Mouse (Mus musculus) hindbrain, embryonic 12.5 days (tissue): ENCODE measurements around the gene Kif2c. TPM values are rescaled to one million over a fixed set of nuclear protein-coding genes. Genes with fewer than 3 reads are reported as not detected.

ENCODE experiments used
- ATAC-seq: fragments of 200-750 bp; cut with Nextera tagmentation; 2 replicates; pipeline ENCODE4 v1.8.0; 2017; ENCODE audit warnings: moderate TSS enrichment; ENCODE audit not compliant: low FRiP score
- H3K27ac ChIP-seq: fragments of 300-500 bp; sonication (generic); 2 replicates; pipeline ENCODE4 v1.5.1; 2016; ENCODE audit warnings: mild to moderate bottlenecking
- H3K27me3 ChIP-seq: fragments of 300-500 bp; sonication (generic); 2 replicates; pipeline ENCODE4 v1.6.1; 2016; ENCODE audit warnings: mild to moderate bottlenecking
- H3K36me3 ChIP-seq: fragments of 300-500 bp; sonication (generic); 2 replicates; pipeline ENCODE4 v1.6.1; 2016; ENCODE audit warnings: mild to moderate bottlenecking
- H3K4me1 ChIP-seq: fragments of 300-500 bp; sonication (generic); 2 replicates; pipeline ENCODE4 v1.6.1; 2016
- H3K4me2 ChIP-seq: fragments of 300-500 bp; sonication (generic); replicated peaks from 2 replicates; pipeline ENCODE4 v1.6.1; 2016; ENCODE audit warnings: mild to moderate bottlenecking
- H3K4me3 ChIP-seq: fragments of 300-500 bp; sonication (generic); 2 replicates; pipeline ENCODE4 v1.5.1; 2016; ENCODE audit warnings: mild to moderate bottlenecking
- H3K9ac ChIP-seq: fragments of 300-500 bp; sonication (generic); 2 replicates; pipeline ENCODE4 v1.6.1; 2016; ENCODE audit warnings: mild to moderate bottlenecking, moderate library complexity
- H3K9me3 ChIP-seq: fragments of 300-500 bp; sonication (generic); replicated peaks from 2 replicates; pipeline ENCODE4 v1.6.1; 2016; ENCODE audit warnings: mild to moderate bottlenecking
- WGBS: fragments of 180-500 bp; shearing (Covaris S2); methylation state at CpG from one replicate; pipeline ENCODE4 v1.1.7; 2016; 5-methylcytosine and 5-hydroxymethylcytosine counted together
- polyA plus RNA-seq: library from polyadenylated mRNA; unstranded; fragments of >200 nt; fragmentation: Nextera tagmentation; extraction: Ambion mirVana; gene quantifications from 2 replicates; pipeline ENCODE4 v1.2.1, GENCODE M21; 2016

Gene Kif2c
- 55.6 and 56.4 TPM in 2 replicates for polyA plus RNA-seq

DNA sequence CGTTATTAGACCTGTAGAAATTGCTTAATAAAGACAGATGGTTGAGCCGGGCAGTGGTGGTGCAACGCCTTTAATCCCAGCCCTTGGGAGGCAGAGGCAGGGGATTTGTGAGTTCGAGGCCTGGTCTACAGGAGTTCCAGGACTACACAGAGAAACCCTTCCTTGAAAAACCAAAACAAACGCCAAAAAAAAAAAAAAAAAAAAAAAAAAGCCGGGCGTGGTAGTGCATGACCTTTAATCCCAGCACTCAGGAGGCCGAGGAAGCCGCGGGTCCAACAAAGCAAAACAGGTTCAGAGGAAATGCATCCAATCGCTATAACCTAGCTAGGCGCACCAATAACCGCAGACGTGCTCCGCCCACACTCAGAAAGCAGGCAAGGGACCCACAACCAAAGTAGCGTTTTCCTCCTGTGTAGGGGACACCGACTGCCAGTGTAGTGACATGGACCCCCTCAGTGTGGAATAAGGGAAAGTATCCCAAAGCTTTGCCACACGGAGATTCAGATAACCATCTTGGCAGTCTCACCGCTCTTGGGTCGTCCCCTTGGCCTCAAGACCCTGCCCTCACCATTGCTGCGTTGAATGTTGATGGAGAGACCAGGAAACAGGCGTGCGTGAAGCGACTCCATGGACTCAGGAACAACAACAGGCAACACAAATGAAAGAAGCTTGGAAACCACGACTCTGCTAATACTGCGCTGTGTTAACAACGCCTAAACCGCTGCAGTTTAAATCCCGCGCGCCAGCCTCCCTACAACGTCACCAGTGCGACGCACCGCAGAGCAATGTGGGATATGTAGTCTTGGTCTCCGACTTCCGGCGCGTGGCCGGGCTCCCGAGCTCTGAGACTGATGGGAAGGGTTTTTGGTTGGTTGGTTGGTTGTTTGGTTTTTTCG is at the start of gene Kif2c:
Gene Kif2c, minus strand, starts transcription at position 777 of the 896 bp plus-strand sequence.
- Histone ChIP-seq H3K4me1 (peaks cover 14% of the 10 kb centered on the region), H3K27me3 (no peaks in the 10 kb centered on the region), H3K4me3 (peak within 1 kb of the TSS; percentile 59), H3K27ac (peak within 1 kb of the TSS; percentile 60; the same call in 1 of the 2 replicates), H3K9ac (peak within 1 kb of the TSS; percentile 60), H3K36me3 (peaks cover 27% of the 10 kb centered on the region), H3K4me2 (peak within 1 kb of the TSS; percentile 75), H3K9me3 (no peaks in the 10 kb centered on the region)
- WGBS = 2% methylated on average over 42 of the region's 42 CpGs
- ATAC-seq = peak; percentile 98

DNA sequence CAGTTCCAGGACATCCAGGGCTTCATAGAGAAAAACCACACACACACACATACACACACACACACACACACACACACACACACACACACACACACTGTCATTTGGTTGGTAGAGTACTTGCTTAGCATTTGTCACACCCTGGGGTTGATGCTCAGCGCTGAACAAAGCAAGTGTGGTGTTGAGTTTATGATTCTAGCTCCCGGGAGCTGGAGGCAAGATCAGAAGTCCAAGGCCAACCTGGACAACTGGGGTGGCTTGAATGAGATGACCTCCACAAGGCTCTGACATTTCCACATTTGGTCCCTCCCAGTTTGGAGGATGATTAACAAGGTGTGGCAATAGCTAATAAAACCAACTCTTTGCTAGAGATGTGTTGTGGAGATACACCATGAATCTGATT is 48.8 kb upstream of the Kif2c start:
- WGBS = 96% methylated on average over 2 of the region's 2 CpGs

DNA sequence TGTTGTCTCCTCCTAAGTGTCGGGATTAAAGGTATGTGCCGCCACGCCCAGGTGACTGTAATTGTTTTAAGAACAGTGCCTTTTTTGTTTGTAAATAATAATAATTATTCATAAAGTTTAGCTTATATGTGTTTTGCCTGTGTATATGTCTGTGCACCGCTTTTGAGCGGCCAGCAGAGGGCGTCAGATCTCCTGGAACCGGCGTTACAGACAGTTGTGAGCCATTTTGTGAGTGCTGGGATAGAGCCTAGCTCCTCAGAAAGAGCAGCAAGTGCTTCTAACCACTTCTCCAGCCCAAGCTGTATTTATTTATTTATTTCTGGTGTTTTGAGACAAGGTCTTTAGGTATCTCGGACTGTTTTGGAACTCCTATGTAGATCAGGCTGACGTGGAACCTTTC is 47.9 kb upstream of the Kif2c start:
- Histone ChIP-seq H3K4me2 (no peak overlapping the region), H3K9me3 (no peaks in the 10 kb centered on the region), H3K27ac (no peak overlapping the region), H3K36me3 (no peaks in the 10 kb centered on the region), H3K27me3 (no peaks in the 10 kb centered on the region), H3K4me3 (no peak overlapping the region), H3K4me1 (no peaks in the 10 kb centered on the region), H3K9ac (no peak overlapping the region)
- ATAC-seq = no peak
- whole genome bisulfite sequencing = 52% methylated on average over 10 of the region's 10 CpGs

More for the DNA sequence above, 48.8 kb upstream of the Kif2c start:
- Histone ChIP-seq H3K4me3 (no peak overlapping the region), H3K9me3 (no peaks in the 10 kb centered on the region), H3K27me3 (no peaks in the 10 kb centered on the region), H3K4me2 (no peak overlapping the region), H3K9ac (no peak overlapping the region), H3K36me3 (no peaks in the 10 kb centered on the region), H3K27ac (no peak overlapping the region), H3K4me1 (no peaks in the 10 kb centered on the region)
- ATAC-seq = no peak

DNA sequence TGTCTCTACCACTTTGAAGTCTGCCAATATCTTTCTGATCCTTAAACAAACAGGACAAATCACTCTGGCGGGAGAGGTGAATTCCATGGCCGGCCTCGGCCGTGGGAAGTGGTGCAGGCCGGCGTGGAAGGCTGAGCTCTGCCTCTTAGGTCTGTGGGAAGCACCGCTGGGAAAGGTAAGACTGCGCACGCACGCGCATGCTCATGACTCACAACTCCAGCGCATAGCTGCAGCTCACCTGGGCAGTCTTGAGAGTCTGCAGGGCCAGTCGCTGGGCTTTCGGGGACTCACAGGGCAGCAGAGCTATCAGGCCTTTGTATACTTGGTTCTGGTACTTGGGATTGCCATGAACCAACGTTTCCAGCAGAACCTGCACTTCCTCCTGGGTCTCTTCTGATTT is 47.2 kb upstream of the Kif2c start:
- H3K4me2 ChIP-seq = no peak overlapping the region
- no peaks in the 10 kb centered on the region for H3K36me3 ChIP-seq
- H3K27me3 ChIP-seq = no peaks in the 10 kb centered on the region
- no peak for ATAC-seq
- H3K9ac ChIP-seq = no peak overlapping the region
- no peak overlapping the region for H3K4me3 ChIP-seq
- H3K9me3 ChIP-seq = no peaks in the 10 kb centered on the region
- 77% methylated on average over 15 of the region's 15 CpGs for WGBS
- H3K4me1 ChIP-seq = no peaks in the 10 kb centered on the region
- no peak overlapping the region for H3K27ac ChIP-seq

DNA sequence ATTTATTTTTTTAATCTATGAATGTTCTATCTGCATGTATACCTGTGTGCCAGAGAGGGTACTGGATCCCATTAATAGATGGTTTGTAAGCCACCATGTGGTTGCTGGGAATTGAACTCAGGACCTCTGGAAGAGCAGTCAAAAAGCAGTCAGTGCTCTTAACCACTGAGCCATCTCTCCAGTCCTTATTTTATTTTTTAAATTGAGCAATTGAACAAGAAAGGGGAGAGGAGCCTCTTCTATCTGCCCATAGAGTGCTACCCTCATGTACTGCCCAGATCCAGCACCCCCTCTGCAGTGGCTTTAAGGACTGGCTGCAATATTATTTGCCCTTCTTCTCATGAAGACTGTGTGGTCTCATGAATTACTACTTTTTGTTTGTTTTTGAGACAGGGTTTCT is 42.8 kb upstream of the Kif2c start:
- no peak for ATAC-seq

GRCm38 (mm10) chr4:117224122-117224521 is 41.7 kb upstream of the Kif2c start:
- Histone ChIP-seq H3K36me3 (no peaks in the 10 kb centered on the region), H3K4me1 (no peaks in the 10 kb centered on the region), H3K4me3 (no peak overlapping the region), H3K4me2 (no peak overlapping the region), H3K27me3 (no peaks in the 10 kb centered on the region), H3K9ac (no peak overlapping the region), H3K27ac (no peak overlapping the region), H3K9me3 (no peaks in the 10 kb centered on the region)
- ATAC-seq = no peak
- 78% methylated on average over 8 of the region's 8 CpGs for WGBS

More for the DNA sequence above, 42.8 kb upstream of the Kif2c start:
- no peak overlapping the region for H3K4me2 ChIP-seq
- H3K9me3 ChIP-seq = no peaks in the 10 kb centered on the region
- H3K9ac ChIP-seq = no peak overlapping the region
- H3K4me1 ChIP-seq = no peaks in the 10 kb centered on the region
- no peak overlapping the region for H3K27ac ChIP-seq
- no peak overlapping the region for H3K4me3 ChIP-seq
- no peaks in the 10 kb centered on the region for H3K27me3 ChIP-seq
- no peaks in the 10 kb centered on the region for H3K36me3 ChIP-seq

DNA sequence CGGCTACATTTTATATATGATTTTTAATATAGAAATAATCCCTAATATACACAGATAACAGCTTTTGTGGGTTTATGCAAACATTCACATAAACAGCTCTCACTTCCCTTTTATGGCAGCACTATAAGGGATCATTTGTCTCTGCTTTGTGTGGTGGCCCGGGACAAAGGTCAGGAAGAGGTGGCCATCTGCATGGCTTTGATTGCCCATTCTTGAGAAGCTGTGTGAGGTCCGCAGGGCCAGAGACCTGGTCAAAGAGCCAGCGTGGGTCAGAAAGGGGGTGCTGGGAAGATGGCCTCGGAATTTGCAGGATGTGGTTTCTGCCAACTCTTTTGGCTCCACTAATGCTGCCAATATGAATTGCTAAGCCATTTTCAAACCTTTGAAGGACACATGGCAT is 40.6 kb upstream of the Kif2c start:
- H3K4me1 ChIP-seq = no peaks in the 10 kb centered on the region
- no peaks in the 10 kb centered on the region for H3K36me3 ChIP-seq
- WGBS = 48% methylated on average over 5 of the region's 5 CpGs
- no peak overlapping the region for H3K27ac ChIP-seq
- no peak overlapping the region for H3K4me2 ChIP-seq
- no peak overlapping the region for H3K9ac ChIP-seq
- no peaks in the 10 kb centered on the region for H3K9me3 ChIP-seq
- no peaks in the 10 kb centered on the region for H3K27me3 ChIP-seq
- no peak overlapping the region for H3K4me3 ChIP-seq
- no peak for ATAC-seq

- WGBS = 83% methylated on average over 9 of the region's 9 CpGs
- no peak for ATAC-seq
- Histone ChIP-seq H3K36me3 (no peaks in the 10 kb centered on the region), H3K4me1 (no peaks in the 10 kb centered on the region), H3K9ac (no peak overlapping the region), H3K4me3 (no peak overlapping the region), H3K27me3 (no peaks in the 10 kb centered on the region), H3K27ac (no peak overlapping the region), H3K9me3 (no peaks in the 10 kb centered on the region), H3K4me2 (no peak overlapping the region)
Measured at GRCm38 (mm10) chr4:117221836-117222235, 39.4 kb upstream of the Kif2c start.

- H3K9ac ChIP-seq = no peak overlapping the region
- no peaks in the 10 kb centered on the region for H3K9me3 ChIP-seq
- H3K4me1 ChIP-seq = no peaks in the 10 kb centered on the region
- no peak overlapping the region for H3K4me2 ChIP-seq
- H3K4me3 ChIP-seq = no peak overlapping the region
- H3K27ac ChIP-seq = no peak overlapping the region
- H3K27me3 ChIP-seq = no peaks in the 10 kb centered on the region
- no peaks in the 10 kb centered on the region for H3K36me3 ChIP-seq
- 79% methylated on average over 9 of the region's 9 CpGs for WGBS
- no peak for ATAC-seq
Measured at GRCm38 (mm10) chr4:117220741-117221515, 38.5 kb upstream of the Kif2c start.

GRCm38 (mm10) chr4:117218517-117219219 is 36.2 kb upstream of the Kif2c start:
- Histone ChIP-seq H3K4me1 (no peaks in the 10 kb centered on the region), H3K9ac (no peak overlapping the region), H3K27ac (no peak overlapping the region), H3K9me3 (no peaks in the 10 kb centered on the region), H3K4me3 (no peak overlapping the region), H3K36me3 (no peaks in the 10 kb centered on the region), H3K4me2 (no peak overlapping the region), H3K27me3 (no peaks in the 10 kb centered on the region)
- no peak; the same call in 1 of the 2 replicates for ATAC-seq
- 39% methylated on average over 10 of the region's 10 CpGs for WGBS

DNA sequence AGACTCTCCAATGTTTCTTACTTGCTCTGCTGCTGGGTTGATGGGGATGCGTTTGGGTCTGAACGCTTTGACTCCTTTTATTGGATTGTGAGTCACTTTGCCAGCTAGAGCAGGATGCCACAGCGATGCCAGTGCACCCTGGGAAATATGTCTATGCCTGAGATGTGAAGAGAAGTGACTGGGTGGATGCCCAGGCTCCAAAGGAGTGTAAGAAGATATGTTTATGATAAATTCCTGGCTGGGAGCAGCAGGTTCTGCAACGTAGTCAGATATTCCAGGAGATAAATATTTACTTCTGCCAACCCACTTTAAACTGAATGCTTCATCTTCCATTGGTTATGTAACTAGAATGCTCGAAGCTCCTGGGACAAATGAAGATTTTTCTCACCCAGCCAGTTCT is 34.6 kb upstream of the Kif2c start:
- 80% methylated on average over 5 of the region's 5 CpGs for WGBS
- Histone ChIP-seq H3K9ac (no peak overlapping the region), H3K27me3 (no peaks in the 10 kb centered on the region), H3K4me2 (no peak overlapping the region), H3K36me3 (no peaks in the 10 kb centered on the region), H3K4me3 (no peak overlapping the region), H3K27ac (no peak overlapping the region), H3K4me1 (no peaks in the 10 kb centered on the region), H3K9me3 (no peaks in the 10 kb centered on the region)
- ATAC-seq = no peak

GRCm38 (mm10) chr4:117214250-117214649 is 31.8 kb upstream of the Kif2c start:
- Histone ChIP-seq H3K9me3 (no peaks in the 10 kb centered on the region), H3K36me3 (no peaks in the 10 kb centered on the region), H3K27me3 (no peaks in the 10 kb centered on the region), H3K9ac (no peak overlapping the region), H3K4me1 (no peaks in the 10 kb centered on the region), H3K27ac (no peak overlapping the region), H3K4me3 (no peak overlapping the region), H3K4me2 (no peak overlapping the region)
- WGBS = 88% methylated on average over 6 of the region's 6 CpGs
- ATAC-seq = no peak
